Mouse (Mus musculus): Measurements from ENCODE around the gene Hdac10.

Hdac10 gene

GRCm38 (mm10) chr15:89124312-89124711 is 4.2 kb downstream of the Hdac10 start:
- in situ Hi-C loops (cut with MboI, MseI): no loop called here

DNA sequence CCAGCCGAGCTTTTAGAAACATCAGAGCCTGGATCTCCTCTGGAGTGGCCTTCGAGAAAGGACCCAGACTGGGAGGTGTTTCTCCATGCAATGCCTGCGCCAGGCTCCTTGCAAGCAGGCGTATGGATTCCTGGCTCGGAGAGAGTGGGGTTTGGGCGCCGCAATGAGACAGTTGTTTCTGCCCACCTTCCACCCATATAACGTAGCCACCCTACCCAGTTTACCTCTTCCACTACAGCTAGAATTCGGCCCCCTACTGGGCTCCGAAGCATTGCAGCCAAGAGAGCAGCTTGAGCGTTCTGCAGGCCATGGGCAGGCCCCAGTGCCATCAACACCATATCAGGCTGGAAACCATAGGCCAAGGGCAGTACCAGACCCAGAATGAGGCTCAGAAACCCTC is 4.9 kb downstream of the Hdac10 start:
- in situ Hi-C loops (cut with MboI, MseI): no loop called here

DNA sequence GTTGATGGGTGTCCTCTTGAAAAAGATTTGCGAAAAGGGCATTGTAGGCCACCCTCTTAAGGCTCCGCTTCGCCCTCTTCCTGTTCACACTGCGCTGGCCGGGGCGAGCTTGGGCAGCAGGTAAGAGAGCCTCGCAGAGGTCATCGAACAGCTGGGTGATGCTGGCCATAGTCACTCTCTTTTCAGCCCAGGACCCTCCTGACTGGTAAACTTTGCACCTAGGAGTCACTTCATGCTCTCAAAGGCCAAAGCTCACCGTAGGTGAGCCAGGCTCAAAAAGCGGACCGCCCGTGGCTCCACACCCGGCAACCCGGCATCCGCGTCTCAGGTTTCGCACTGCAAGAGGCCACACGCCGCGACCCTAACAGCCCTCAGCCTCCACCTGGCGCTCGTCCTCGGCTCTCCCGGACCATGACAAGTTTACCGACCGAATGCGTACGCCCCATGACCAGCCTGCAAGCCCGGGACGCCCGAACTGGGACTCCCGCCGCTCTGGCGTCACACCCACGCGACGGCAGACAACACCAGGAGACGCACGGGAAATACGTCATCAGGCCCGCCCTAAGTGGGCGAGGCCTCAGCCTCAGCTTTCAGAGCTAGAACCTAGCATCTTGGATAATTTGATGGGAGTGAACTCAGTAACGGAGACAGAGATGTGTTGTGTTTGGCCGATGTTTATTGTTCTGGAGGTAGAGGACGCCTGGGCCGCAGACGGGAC is 5.7 kb downstream of the Hdac10 start, which contains the start of gene Tubgcp6:
Tubgcp6 (minus strand) TSS at position 464 of the 718 bp plus-strand sequence.
- in situ Hi-C loops (cut with MboI, MseI): no loop called here

DNA sequence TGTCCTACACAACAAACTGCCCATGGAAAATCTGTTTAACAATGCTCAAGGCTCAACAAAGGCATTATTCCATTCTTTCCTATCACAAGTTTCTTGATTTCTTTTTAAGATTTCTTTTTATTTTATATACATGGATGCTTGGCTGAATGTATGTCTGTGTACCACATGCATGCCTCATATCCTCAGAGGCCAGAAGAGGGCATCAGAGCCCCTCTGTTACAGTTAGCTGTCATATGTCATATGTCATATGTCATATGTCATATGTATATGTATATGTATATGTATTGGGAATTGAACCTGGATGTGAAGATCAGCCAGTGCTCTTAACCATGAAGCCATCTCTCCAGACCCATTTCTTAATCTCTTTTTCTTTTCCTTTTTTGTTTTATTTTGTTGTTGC is 10.5 kb downstream of the Hdac10 start:
- in situ Hi-C loops (cut with MboI, MseI): no loop called here

DNA sequence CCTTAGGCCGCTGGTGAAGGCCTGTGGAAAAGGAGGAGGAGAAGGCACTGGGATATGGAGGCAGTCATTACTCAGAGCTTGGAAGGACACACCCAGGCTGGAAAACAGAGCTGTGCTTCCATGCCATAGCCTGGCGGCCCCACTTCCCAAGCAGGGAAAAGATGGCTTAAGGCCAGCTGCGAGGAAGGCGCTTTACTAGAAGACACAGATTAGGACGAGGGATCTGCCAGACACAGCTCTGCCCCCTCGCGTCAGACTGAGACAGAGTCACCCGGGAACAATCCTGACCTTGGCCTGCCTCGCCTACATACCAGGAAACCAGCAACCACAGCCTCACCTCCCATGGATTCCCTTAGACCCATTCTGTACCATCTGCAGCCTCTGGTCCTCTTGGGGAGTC is 18.4 kb downstream of the Hdac10 start:
- in situ Hi-C loops (cut with MboI, MseI): no loop called here

DNA sequence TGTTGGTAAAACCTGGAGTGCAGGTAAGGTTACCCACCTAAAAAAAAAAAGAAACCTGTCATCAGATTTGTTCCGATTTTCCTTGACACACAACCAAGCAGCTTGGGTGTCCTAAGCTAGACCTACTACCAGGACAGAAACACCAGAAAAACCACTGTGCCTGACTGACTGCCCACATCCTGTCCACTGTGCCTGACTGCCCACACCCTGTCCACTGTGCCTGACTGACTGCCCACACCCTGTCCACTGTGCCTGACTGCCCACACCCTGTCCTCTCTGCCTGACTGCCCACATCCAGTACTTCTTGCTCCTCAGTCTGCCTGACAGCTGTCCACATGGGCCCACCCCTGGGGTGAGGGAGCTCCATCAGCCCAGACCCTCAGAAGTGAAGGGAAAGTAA is 21.5 kb downstream of the Hdac10 start:
- in situ Hi-C loops (cut with MboI, MseI): no loop called here

- in situ Hi-C loops (cut with MboI, MseI): no loop called here
Observed at GRCm38 (mm10) chr15:89106073-89106472, 22.4 kb downstream of the Hdac10 start.

GRCm38 (mm10) chr15:89104425-89104824 is 24.1 kb downstream of the Hdac10 start:
- in situ Hi-C loops (cut with MboI, MseI): no loop called here

GRCm38 (mm10) chr15:89103921-89104320 is 24.6 kb downstream of the Hdac10 start:
- in situ Hi-C loops (cut with MboI, MseI): no loop called here

DNA sequence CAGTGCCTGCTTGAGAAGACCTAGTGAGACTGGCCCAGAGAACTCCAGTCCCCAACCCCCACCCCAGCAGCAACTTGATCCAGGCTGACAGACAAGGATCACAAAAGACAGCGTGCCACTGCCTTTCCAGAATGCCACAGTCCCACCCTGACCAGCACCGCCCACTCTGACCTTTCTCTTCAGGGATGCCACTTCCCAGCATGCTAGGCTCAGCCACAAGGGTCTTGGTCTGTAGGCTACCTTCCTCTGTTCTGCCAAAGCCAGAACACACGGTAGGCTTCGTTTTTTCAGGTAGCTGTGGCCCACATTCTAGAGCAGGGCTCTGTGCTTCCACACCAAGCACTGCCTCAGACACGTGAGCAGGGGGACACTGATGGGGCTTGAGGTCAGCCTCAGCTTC is 25.9 kb downstream of the Hdac10 start:
- in situ Hi-C loops (cut with MboI, MseI): no loop called here

- in situ Hi-C loops (cut with MboI, MseI): no loop called here
Observed at GRCm38 (mm10) chr15:89100823-89101222, 27.7 kb downstream of the Hdac10 start.

- in situ Hi-C loops (cut with MboI, MseI): no loop called here
Observed at GRCm38 (mm10) chr15:89098616-89099015, 29.9 kb downstream of the Hdac10 start.

DNA sequence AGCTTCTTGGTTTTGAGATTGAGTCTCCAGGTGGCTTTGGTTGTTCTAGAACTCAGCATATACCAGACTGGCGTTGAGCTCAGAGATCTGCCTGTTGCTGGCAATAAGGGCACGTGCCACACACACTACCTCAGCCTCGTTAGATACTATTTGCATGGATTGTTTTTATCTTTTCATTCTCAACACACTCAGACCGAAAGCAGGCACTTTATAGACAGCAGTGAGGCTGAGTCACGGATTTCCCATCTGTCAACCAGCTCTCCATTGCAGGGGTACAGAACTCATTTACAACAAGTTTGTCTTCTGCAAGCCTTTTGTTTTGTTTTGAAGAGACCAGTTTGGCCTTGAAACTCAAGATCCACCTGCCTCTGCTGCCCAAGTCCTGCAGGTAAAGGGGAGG is 31.1 kb downstream of the Hdac10 start:
- in situ Hi-C loops (cut with MboI, MseI): no loop called here

- in situ Hi-C loops (cut with MboI, MseI): no loop called here
Observed at GRCm38 (mm10) chr15:89092181-89092580, 36.3 kb downstream of the Hdac10 start.

- in situ Hi-C loops (cut with MboI, MseI): no loop called here
Observed at GRCm38 (mm10) chr15:89090662-89091061, 37.8 kb downstream of the Hdac10 start.

DNA sequence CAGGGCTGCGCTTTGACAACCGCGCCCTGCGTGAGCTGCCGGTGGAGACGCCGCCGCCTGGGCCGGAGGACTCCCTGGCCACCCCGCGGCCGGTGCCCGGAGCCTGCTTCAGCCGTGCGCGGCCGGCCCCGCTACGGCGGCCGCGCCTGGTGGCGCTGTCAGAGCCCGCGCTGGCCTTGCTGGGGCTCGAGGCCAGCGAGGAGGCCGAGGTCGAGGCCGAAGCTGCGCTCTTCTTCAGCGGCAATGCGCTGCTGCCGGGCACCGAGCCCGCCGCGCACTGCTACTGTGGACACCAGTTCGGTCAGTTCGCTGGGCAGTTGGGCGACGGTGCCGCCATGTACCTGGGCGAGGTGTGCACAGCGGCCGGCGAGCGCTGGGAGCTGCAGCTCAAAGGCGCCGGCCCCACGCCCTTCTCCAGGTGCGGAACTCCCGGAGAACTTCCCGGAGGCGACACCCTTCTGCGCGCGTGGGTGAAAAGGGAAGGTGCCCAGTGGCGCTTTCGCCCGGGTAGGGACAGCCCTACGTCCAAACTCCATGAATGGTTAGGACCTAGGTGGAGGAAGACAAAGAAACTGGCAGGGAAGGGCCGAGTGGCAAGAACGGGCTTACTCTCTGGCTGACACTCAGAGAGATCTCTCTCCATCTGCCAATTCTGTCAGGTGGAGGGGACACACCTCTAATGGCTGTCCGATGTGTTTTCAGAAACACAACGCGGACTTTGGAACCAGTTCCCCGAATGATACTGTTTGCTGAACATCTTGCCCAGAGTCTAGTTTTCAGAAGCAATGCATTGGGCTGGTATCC is 39.0 kb downstream of the Hdac10 start:
- in situ Hi-C loops (cut with MboI, MseI): no loop called here

GRCm38 (mm10) chr15:89088607-89089247 is 39.8 kb downstream of the Hdac10 start, which contains the start of gene Selenoo:
TSS of gene Selenoo (plus strand) at chr15:89089084.
- in situ Hi-C loops (cut with MboI, MseI): no loop called here

DNA sequence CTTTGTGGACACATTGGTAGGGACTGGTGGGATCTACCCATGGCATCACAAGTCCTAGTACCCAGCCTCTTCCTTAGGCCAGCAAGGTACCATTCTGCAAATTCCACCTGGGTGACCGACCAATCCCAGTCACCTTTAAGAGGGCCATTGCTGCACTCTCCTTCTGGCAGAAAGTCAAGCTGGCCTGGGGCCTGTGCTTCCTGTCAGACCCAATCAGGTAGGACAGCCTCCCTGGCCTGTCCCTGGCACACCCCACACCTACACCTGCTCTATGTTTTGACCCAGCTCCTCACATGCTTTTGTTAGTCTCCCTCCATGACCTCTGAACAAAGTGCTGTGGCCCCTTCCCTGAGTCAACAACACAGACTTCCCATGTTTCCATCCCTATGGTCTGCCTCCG is 43.7 kb downstream of the Hdac10 start:
- in situ Hi-C loops (cut with MboI, MseI): no loop called here

DNA sequence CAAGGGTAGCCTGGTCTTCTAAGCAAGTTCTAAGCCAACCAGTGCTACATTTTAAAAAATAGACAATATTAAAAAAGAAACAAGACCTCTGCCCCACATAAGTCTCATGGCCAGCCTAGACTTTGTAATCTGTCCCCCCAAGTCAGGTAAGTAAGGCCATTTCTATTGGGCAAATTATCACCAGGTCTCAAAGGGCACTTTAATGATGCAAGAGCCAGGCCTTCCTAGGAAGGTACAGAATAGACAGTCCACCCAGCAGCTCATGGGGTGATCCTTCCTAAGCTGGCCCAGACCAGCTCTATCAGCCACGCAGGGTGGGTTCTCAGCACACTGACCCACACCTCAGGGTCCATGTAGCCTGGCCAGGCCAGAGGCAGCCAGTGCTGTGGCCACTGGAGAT is 44.6 kb downstream of the Hdac10 start:
- in situ Hi-C loops (cut with MboI, MseI): no loop called here

- in situ Hi-C loops (cut with MboI, MseI): no loop called here
Observed at GRCm38 (mm10) chr15:89078208-89078836, 50.2 kb downstream of the Hdac10 start.

DNA sequence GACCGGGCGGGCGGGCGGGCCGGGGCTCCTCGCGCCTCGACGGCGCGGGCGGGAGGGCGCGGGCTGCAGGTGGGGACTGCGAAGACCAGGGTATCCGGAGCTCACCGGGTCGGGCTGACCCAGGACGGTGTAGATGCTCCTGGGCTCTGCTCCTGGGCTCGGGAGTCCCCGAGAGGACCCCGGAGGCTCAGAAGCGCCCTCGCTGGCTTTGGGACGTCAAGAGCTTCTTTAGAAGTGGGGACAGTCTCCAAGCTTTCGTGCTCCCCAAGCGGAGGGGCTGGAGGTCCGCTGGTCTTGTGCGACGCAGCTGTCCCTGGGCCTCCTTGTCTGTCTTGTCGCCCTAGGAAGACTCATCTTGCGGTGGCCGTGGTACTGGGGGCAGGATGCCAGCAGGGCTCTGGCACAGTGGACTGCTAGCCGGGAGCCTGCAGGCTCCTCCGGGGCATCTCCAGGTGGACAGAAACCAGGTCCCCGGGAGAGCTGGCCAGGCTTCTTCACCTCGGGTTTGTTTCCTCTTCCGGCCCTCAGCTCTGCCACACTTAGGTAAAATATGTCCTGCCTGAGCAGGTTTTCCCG is 52.3 kb downstream of the Hdac10 start:
- in situ Hi-C loops (cut with MboI, MseI): no loop called here

Measured in T-helper 17 cell (primary cell).